Mouse (Mus musculus): ENCODE measurements at regions not wholly inside any gene's neighbourhood (a gene's known extent, or its start where the extent isn't known, plus 50 kb on each side); places are given as distances from the start of the nearest gene placed in this dataset.
"Not testable (repeated sequence)": the region's sequence is repeated elsewhere in the genome, so short reads cannot be mapped to it uniquely, and the experiment has no call there.

- DNase-seq (ENCODE audit: extremely low read depth, insufficient read length, low spot score) = no peak
Observed at GRCm38 (mm10) chr3:53792541-53792940, 52.3 kb upstream of the Gm10985 start.

- DNase-seq (ENCODE audit: extremely low read depth, insufficient read length, low spot score) = no peak
Observed at GRCm38 (mm10) chr3:53789706-53790105, 55.2 kb upstream of the Gm10985 start.

- DNase-seq (ENCODE audit: extremely low read depth, insufficient read length, low spot score) = no peak
Observed at GRCm38 (mm10) chr3:53785201-53785600, 59.7 kb upstream of the Gm10985 start.

- no peak for DNase-seq (ENCODE audit: extremely low read depth, insufficient read length, low spot score)
Observed at GRCm38 (mm10) chr3:53776668-53777067, 68.2 kb upstream of the Gm10985 start.

- no peak for DNase-seq (ENCODE audit: extremely low read depth, insufficient read length, low spot score)
Observed at GRCm38 (mm10) chr3:53767601-53768000, 77.3 kb upstream of the Gm10985 start.

GRCm38 (mm10) chr3:53763981-53764380 lies 80.9 kb upstream of the Gm10985 start:
- DNase-seq (ENCODE audit: extremely low read depth, insufficient read length, low spot score) = no peak

GRCm38 (mm10) chr3:53761514-53762075 lies 83.3 kb upstream of the Gm10985 start:
- DNase-seq (ENCODE audit: extremely low read depth, insufficient read length, low spot score) = no peak

GRCm38 (mm10) chr3:53756115-53756853 lies 88.6 kb upstream of the Gm10985 start:
- DNase-seq (ENCODE audit: extremely low read depth, insufficient read length, low spot score) = no peak

GRCm38 (mm10) chr3:53737161-53737560 lies 80.0 kb upstream of the Frem2 start:
- DNase-seq (ENCODE audit: extremely low read depth, insufficient read length, low spot score) = no peak

GRCm38 (mm10) chr3:53735607-53736006 lies 78.5 kb upstream of the Frem2 start:
- DNase-seq (ENCODE audit: extremely low read depth, insufficient read length, low spot score) = not testable (repeated sequence)

- DNase-seq (ENCODE audit: extremely low read depth, insufficient read length, low spot score) = no peak
Observed at GRCm38 (mm10) chr3:53735147-53735546, 78.0 kb upstream of the Frem2 start.

- no peak for DNase-seq (ENCODE audit: extremely low read depth, insufficient read length, low spot score)
Observed at GRCm38 (mm10) chr3:53730440-53730839, 73.3 kb upstream of the Frem2 start.

GRCm38 (mm10) chr3:53729810-53730209 lies 72.7 kb upstream of the Frem2 start:
- DNase-seq (ENCODE audit: extremely low read depth, insufficient read length, low spot score) = peak; percentile 5

- DNase-seq (ENCODE audit: extremely low read depth, insufficient read length, low spot score) = no peak
Observed at GRCm38 (mm10) chr3:53729131-53729530, 72.0 kb upstream of the Frem2 start.

GRCm38 (mm10) chr3:53727737-53728136 lies 70.6 kb upstream of the Frem2 start:
- no peak for DNase-seq (ENCODE audit: extremely low read depth, insufficient read length, low spot score)

- DNase-seq (ENCODE audit: extremely low read depth, insufficient read length, low spot score) = no peak
Observed at GRCm38 (mm10) chr3:53707101-53707500, 49.9 kb upstream of the Frem2 start.
